Comparison of ENCODE assay signal across 9 mouse cellular contexts in the genomic region with DNA sequence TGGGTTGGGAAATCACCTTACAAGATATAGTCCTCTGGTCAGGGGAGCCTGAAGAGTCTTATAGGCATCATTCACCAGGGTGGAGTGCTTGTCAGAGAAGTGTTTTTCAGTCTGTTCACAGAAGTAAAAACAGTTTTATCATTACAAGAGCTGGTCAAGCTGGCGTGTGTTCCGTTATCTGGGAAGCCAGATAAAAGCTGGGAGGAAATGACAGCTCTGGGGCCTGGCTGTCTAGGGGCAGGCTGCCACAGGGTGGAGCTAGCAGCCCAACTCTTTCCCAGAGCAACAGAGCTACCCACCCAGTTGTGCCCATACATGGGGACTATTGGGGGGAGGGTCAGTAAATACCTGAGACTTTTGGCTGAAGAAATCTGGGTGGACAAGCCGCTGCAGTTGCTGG. TPM values are rescaled to one million over a fixed set of nuclear protein-coding genes. Genes with fewer than 3 reads are reported as not detected.
DNase-seq lines count a peak whose midpoint lies in the region; ATAC-seq and TF ChIP-seq lines count a peak whose summit lies in the region.
"Had no signal": no experiment of that assay in that cellular context is flagged by ENCODE, and none has a peak within 500 bp of the region (broad histone marks: within the 10 kb centered on the region; RNA-seq: fewer than 3 reads in every experiment).

No protein-coding gene starts in this region.

- H3K9me3 ChIP-seq in hindbrain, embryonic 11.5 days (ENCODE audit: control insufficient read depth, low read length), result no peaks in the 10 kb centered on the region
- no peaks in the 10 kb centered on the region for H3K9me3 ChIP-seq in hindbrain, embryonic 13.5 days
- H3K9me3 ChIP-seq in heart, embryonic 13.5 days, result no peaks in the 10 kb centered on the region
- H3K9me3 ChIP-seq in midbrain, postnatal 0 days (ENCODE audit: low read length), result no peaks in the 10 kb centered on the region

- no peak overlapping the region for H3K9ac ChIP-seq in hindbrain, embryonic 11.5 days (ENCODE audit: low read depth, low read length)
- H3K9ac ChIP-seq in hindbrain, embryonic 13.5 days, result no peak overlapping the region
- H3K9ac ChIP-seq in heart, embryonic 13.5 days, result peak overlapping the region; percentile 62; the same call in 1 of the 2 replicates
- no peak overlapping the region for H3K9ac ChIP-seq in midbrain, postnatal 0 days (replicated peaks; ENCODE audit: low read length, poor library complexity, severe bottlenecking)

- no peaks in the 10 kb centered on the region for H3K4me1 ChIP-seq in hindbrain, embryonic 11.5 days (replicated peaks; ENCODE audit: control insufficient read depth, insufficient read depth, low read length)
- H3K4me1 ChIP-seq in hindbrain, embryonic 13.5 days (replicated peaks), result peaks cover 15% of the 10 kb centered on the region
- H3K4me1 ChIP-seq in cortical plate, adult 2 months (ENCODE audit: control insufficient read depth, insufficient read depth, low read length), result peaks cover 1% of the 10 kb centered on the region; the same call in 1 of the 2 replicates
- peaks cover 32% of the 10 kb centered on the region for H3K4me1 ChIP-seq in heart, embryonic 13.5 days
- H3K4me1 ChIP-seq in midbrain, postnatal 0 days (ENCODE audit: insufficient read depth, low read length), result 0 out of 2 replicates have a peak, but pooled peaks cover 3% of the 10 kb centered on the region

- TF ChIP-seq POLR2A in cortical plate, adult 2 months (IDR thresholded peaks at IDR 0.05; ENCODE audit: extremely low read depth, insufficient read depth, low read length), result no peak

- no peak overlapping the region for H3K4me2 ChIP-seq in hindbrain, embryonic 11.5 days (replicated peaks; ENCODE audit: low read depth, low read length)
- H3K4me2 ChIP-seq in hindbrain, embryonic 13.5 days, result no peak overlapping the region
- peak overlapping the region; percentile 60 for H3K4me2 ChIP-seq in heart, embryonic 13.5 days
- H3K4me2 ChIP-seq in midbrain, postnatal 0 days (ENCODE audit: low read depth, low read length, poor library complexity, severe bottlenecking), result no peak overlapping the region

- peak; percentile 54 for DNase-seq in hindbrain, embryonic 11.5 days (ENCODE audit: low spot score)
- peak; percentile 28 for DNase-seq in MN1 (ENCODE audit: low spot score)
- peak; percentile 23 to 30 for DNase-seq in left cerebral cortex, postnatal 36 days (ENCODE audit: low spot score in 2 of 2)
- peak; percentile 35 for DNase-seq in midbrain, postnatal 0 days (ENCODE audit: low spot score)
- DNase-seq in thymus, postnatal 25 days, result peak; percentile 42

- no peak overlapping the region for H3K27ac ChIP-seq in hindbrain, embryonic 11.5 days (ENCODE audit: low read depth, low read length)
- no peak overlapping the region for H3K27ac ChIP-seq in hindbrain, embryonic 13.5 days
- no peak overlapping the region for H3K27ac ChIP-seq in cortical plate, adult 2 months (ENCODE audit: insufficient read depth, low read length)
- H3K27ac ChIP-seq in heart, embryonic 13.5 days (replicated peaks), result peak overlapping the region; percentile 57
- no peak overlapping the region for H3K27ac ChIP-seq in midbrain, postnatal 0 days (ENCODE audit: low read depth, low read length)
- H3K27ac ChIP-seq: macrophage had no signal

- H3K27me3 ChIP-seq in hindbrain, embryonic 11.5 days (ENCODE audit: control insufficient read depth, insufficient read depth, low read length), result no peaks in the 10 kb centered on the region
- H3K27me3 ChIP-seq in hindbrain, embryonic 13.5 days, result no peaks in the 10 kb centered on the region
- no peaks in the 10 kb centered on the region for H3K27me3 ChIP-seq in heart, embryonic 13.5 days (replicated peaks)
- H3K27me3 ChIP-seq in midbrain, postnatal 0 days (ENCODE audit: insufficient read depth, low read length), result no peaks in the 10 kb centered on the region

- ATAC-seq in hindbrain, embryonic 11.5 days (ENCODE audit: low FRiP score), result no peak
- ATAC-seq in hindbrain, embryonic 13.5 days (ENCODE audit: low FRiP score), result no peak
- ATAC-seq in heart, embryonic 13.5 days (ENCODE audit: extremely low read depth, insufficient number of reproducible peaks, low FRiP score, low TSS enrichment), result 0 out of 2 replicates have a peak, but pooled peaks have one; percentile 5
- no peak for ATAC-seq in midbrain, postnatal 0 days (ENCODE audit: low FRiP score)

- TF ChIP-seq CTCF in cortical plate, adult 2 months (IDR thresholded peaks at IDR 0.05; ENCODE audit: extremely low read depth, insufficient read depth, low read length), result peak; percentile 68
- peak; percentile 78 for TF ChIP-seq CTCF in midbrain, postnatal 0 days (IDR thresholded peaks at IDR 0.05)

- WGBS in hindbrain, embryonic 11.5 days, result 41% methylated on average over 3 of the region's 3 CpGs
- 24% methylated on average over 3 of the region's 3 CpGs for WGBS in hindbrain, embryonic 13.5 days
- WGBS in heart, embryonic 13.5 days, result 3% methylated on average over 3 of the region's 3 CpGs
- WGBS in midbrain, postnatal 0 days, result 31% methylated on average over 3 of the region's 3 CpGs

- no peak overlapping the region for H3K4me3 ChIP-seq in hindbrain, embryonic 11.5 days (ENCODE audit: low read depth, low read length)
- H3K4me3 ChIP-seq in hindbrain, embryonic 13.5 days, result no peak overlapping the region
- H3K4me3 ChIP-seq in cortical plate, adult 2 months (ENCODE audit: insufficient read depth, low read length), result no peak overlapping the region
- peak overlapping the region; percentile 35 for H3K4me3 ChIP-seq in heart, embryonic 13.5 days
- no peak overlapping the region for H3K4me3 ChIP-seq in midbrain, postnatal 0 days (ENCODE audit: low read depth, low read length)

- no peaks in the 10 kb centered on the region for H3K36me3 ChIP-seq in hindbrain, embryonic 11.5 days (ENCODE audit: control insufficient read depth, insufficient read depth, low read length)
- no peaks in the 10 kb centered on the region for H3K36me3 ChIP-seq in hindbrain, embryonic 13.5 days
- peaks cover 21% of the 10 kb centered on the region for H3K36me3 ChIP-seq in heart, embryonic 13.5 days
- H3K36me3 ChIP-seq in midbrain, postnatal 0 days (ENCODE audit: insufficient read depth, low read length), result no peaks in the 10 kb centered on the region

- intact Hi-C loops in left cerebral cortex, postnatal 36 days (cut with DNase I), result loop anchor here (5.0 kb wide), 1 partner anchor 426 kb away; no protein-coding TSS in a partner anchor

RNA-seq across cellular contexts. Expression of a gene that starts 3.6 kb away (rescaled TPM):
- 15.7 and 24.3 TPM in 2 replicates for polyA plus RNA-seq in hindbrain, embryonic 11.5 days (2014; fragmentation: Nextera tagmentation; extraction: Ambion mirVana)
- 10.7 and 12.6 TPM in 2 replicates for polyA plus RNA-seq in hindbrain, embryonic 13.5 days (2015; fragmentation: Nextera tagmentation; extraction: Ambion mirVana)
- polyA plus RNA-seq in cortical plate, adult 2 months (2012; rRNA removed), result 13.4 and 15.3 TPM in 2 replicates
- 28.3 and 29.7 TPM in 2 replicates for polyA plus RNA-seq in heart, embryonic 13.5 days (2015; fragmentation: Nextera tagmentation; extraction: Ambion mirVana)
- 10 to 100 TPM; 11.3 to 13.5 TPM for total RNA-seq in left cerebral cortex, postnatal 36 days (2021)
- 9.6 and 13.4 TPM in 2 replicates for total RNA-seq in midbrain, postnatal 0 days (2014; rRNA removed)
- polyA plus RNA-seq in midbrain, postnatal 0 days (2015; fragmentation: Nextera tagmentation; extraction: Ambion mirVana), result 9.2 and 9.8 TPM in 2 replicates

RNA-seq across cellular contexts. Expression of a gene that starts 3.8 kb away (rescaled TPM):
- 24.3 and 26.1 TPM in 2 replicates for polyA plus RNA-seq in hindbrain, embryonic 11.5 days (2014; fragmentation: Nextera tagmentation; extraction: Ambion mirVana)
- polyA plus RNA-seq in hindbrain, embryonic 13.5 days (2015; fragmentation: Nextera tagmentation; extraction: Ambion mirVana), result 6.5 and 8.0 TPM in 2 replicates
- 1.5 and 1.8 TPM in 2 replicates for polyA plus RNA-seq in cortical plate, adult 2 months (2012; rRNA removed)
- 18.2 and 19.8 TPM in 2 replicates for polyA plus RNA-seq in heart, embryonic 13.5 days (2015; fragmentation: Nextera tagmentation; extraction: Ambion mirVana)
- 1 to 10 TPM in 1 of 2 experiments, under 1 TPM in 1; 0.99 to 1.6 TPM for total RNA-seq in left cerebral cortex, postnatal 36 days (2021)
- total RNA-seq in midbrain, postnatal 0 days (2014; rRNA removed), result 3.2 and 27.2 TPM in 2 replicates
- polyA plus RNA-seq in midbrain, postnatal 0 days (2015; fragmentation: Nextera tagmentation; extraction: Ambion mirVana), result 1.9 and 2.6 TPM in 2 replicates

RNA-seq across cellular contexts. Expression of a gene that starts 26.1 kb away (rescaled TPM):
- 31.7 and 36.1 TPM in 2 replicates for polyA plus RNA-seq in hindbrain, embryonic 11.5 days (2014; fragmentation: Nextera tagmentation; extraction: Ambion mirVana)
- 30.3 and 33.0 TPM in 2 replicates for polyA plus RNA-seq in hindbrain, embryonic 13.5 days (2015; fragmentation: Nextera tagmentation; extraction: Ambion mirVana)
- polyA plus RNA-seq in cortical plate, adult 2 months (2012; rRNA removed), result 56.4 and 57.8 TPM in 2 replicates
- polyA plus RNA-seq in heart, embryonic 13.5 days (2015; fragmentation: Nextera tagmentation; extraction: Ambion mirVana), result 10.6 and 11.8 TPM in 2 replicates
- total RNA-seq in left cerebral cortex, postnatal 36 days (2021), result 10 to 100 TPM; 64.9 to 80.5 TPM
- total RNA-seq in midbrain, postnatal 0 days (2014; rRNA removed), result 69.8 and 75.4 TPM in 2 replicates
- polyA plus RNA-seq in midbrain, postnatal 0 days (2015; fragmentation: Nextera tagmentation; extraction: Ambion mirVana), result 17.8 and 21.1 TPM in 2 replicates

RNA-seq across cellular contexts. Expression of a gene that starts 43.6 kb away (rescaled TPM):
- 14.0 and 15.6 TPM in 2 replicates for polyA plus RNA-seq in hindbrain, embryonic 11.5 days (2014; fragmentation: Nextera tagmentation; extraction: Ambion mirVana)
- 20.2 and 22.0 TPM in 2 replicates for polyA plus RNA-seq in hindbrain, embryonic 13.5 days (2015; fragmentation: Nextera tagmentation; extraction: Ambion mirVana)
- polyA plus RNA-seq in cortical plate, adult 2 months (2012; rRNA removed), result 3.7 and 3.9 TPM in 2 replicates
- polyA plus RNA-seq in heart, embryonic 13.5 days (2015; fragmentation: Nextera tagmentation; extraction: Ambion mirVana), result 5.7 and 7.6 TPM in 2 replicates
- 10 to 100 TPM in 1 of 2 experiments, 1 to 10 TPM in 1; 9.6 to 11.9 TPM for total RNA-seq in left cerebral cortex, postnatal 36 days (2021)
- total RNA-seq in midbrain, postnatal 0 days (2014; rRNA removed), result 45.2 and 53.1 TPM in 2 replicates
- polyA plus RNA-seq in midbrain, postnatal 0 days (2015; fragmentation: Nextera tagmentation; extraction: Ambion mirVana), result 8.9 and 10.6 TPM in 2 replicates

RNA-seq across cellular contexts. Expression of a gene that starts 55.5 kb away (rescaled TPM):
- 15.5 and 17.3 TPM in 2 replicates for polyA plus RNA-seq in hindbrain, embryonic 11.5 days (2014; fragmentation: Nextera tagmentation; extraction: Ambion mirVana)
- 22.3 and 22.5 TPM in 2 replicates for polyA plus RNA-seq in hindbrain, embryonic 13.5 days (2015; fragmentation: Nextera tagmentation; extraction: Ambion mirVana)
- polyA plus RNA-seq in cortical plate, adult 2 months (2012; rRNA removed), result 19.6 and 20.1 TPM in 2 replicates
- 32.6 and 39.3 TPM in 2 replicates for polyA plus RNA-seq in heart, embryonic 13.5 days (2015; fragmentation: Nextera tagmentation; extraction: Ambion mirVana)
- total RNA-seq in left cerebral cortex, postnatal 36 days (2021), result 10 to 100 TPM; 21.6 to 21.8 TPM
- total RNA-seq in midbrain, postnatal 0 days (2014; rRNA removed), result 10.4 and 11.6 TPM in 2 replicates
- 16.3 and 17.5 TPM in 2 replicates for polyA plus RNA-seq in midbrain, postnatal 0 days (2015; fragmentation: Nextera tagmentation; extraction: Ambion mirVana)
